Mouse (Mus musculus) limb, embryonic 14.5 days (tissue): ENCODE measurements around the gene Exoc3l4. TPM values are rescaled to one million over a fixed set of nuclear protein-coding genes. Genes with fewer than 3 reads are reported as not detected.

ENCODE experiments used
- ATAC-seq: fragments of 200-750 bp; cut with Nextera tagmentation; 2 replicates; pipeline ENCODE4 v1.8.0; 2017; ENCODE audit warnings: low read depth, moderate number of reproducible peaks, moderate TSS enrichment; ENCODE audit not compliant: low FRiP score
- DNase-seq: peaks from one replicate; pipeline ENCODE4 v3.0.0-alpha.2; 2015; ENCODE audit warnings: low spot score
- H3K27ac ChIP-seq: fragments of 300-500 bp; sonication (generic); replicated peaks from 2 replicates; pipeline ENCODE4 v1.5.1; 2014; ENCODE audit warnings: low read depth, mild to moderate bottlenecking, low read length, moderate library complexity, mixed read lengths
- H3K27me3 ChIP-seq: fragments of 300-500 bp; sonication (generic); 2 replicates; pipeline ENCODE4 v1.6.1; 2014; ENCODE audit warnings: low read length, mixed read lengths; ENCODE audit not compliant: control insufficient read depth, insufficient read depth
- H3K36me3 ChIP-seq: fragments of 300-500 bp; sonication (generic); 2 replicates; pipeline ENCODE4 v1.6.1; 2014; ENCODE audit warnings: mild to moderate bottlenecking, low read length, moderate library complexity, mixed read lengths; ENCODE audit not compliant: control insufficient read depth, insufficient read depth
- H3K4me1 ChIP-seq: fragments of 300-500 bp; sonication (generic); 2 replicates; pipeline ENCODE4 v1.6.1; 2014; ENCODE audit warnings: antibody characterized with exemption, low read length, mixed read lengths; ENCODE audit not compliant: control insufficient read depth, insufficient read depth
- H3K4me2 ChIP-seq: fragments of 300-500 bp; sonication (generic); replicated peaks from 2 replicates; pipeline ENCODE4 v1.6.1; 2014; ENCODE audit warnings: low read depth, mild to moderate bottlenecking, low read length, moderate library complexity; ENCODE audit not compliant: severe bottlenecking
- H3K4me3 ChIP-seq: fragments of 300-500 bp; sonication (generic); replicated peaks from 2 replicates; pipeline ENCODE4 v1.5.1; 2014; ENCODE audit warnings: low read length
- H3K9ac ChIP-seq: fragments of 300-500 bp; sonication (generic); 2 replicates; pipeline ENCODE4 v1.6.1; 2014; ENCODE audit warnings: mild to moderate bottlenecking, low read depth, low read length, moderate library complexity; ENCODE audit not compliant: severe bottlenecking
- H3K9me3 ChIP-seq: fragments of 300-500 bp; sonication (generic); 2 replicates; pipeline ENCODE4 v1.6.1; 2016; ENCODE audit warnings: low read length; ENCODE audit not compliant: control insufficient read depth
- POLR2A ChIP-seq: fragments of 200-500 bp; IDR thresholded peaks from 2 replicates; pipeline ENCODE4 v1.8.0; 2012; ENCODE audit warnings: inconsistent platforms, mild to moderate bottlenecking, moderate library complexity, borderline replicate concordance; ENCODE audit not compliant: insufficient read depth, insufficient read length; ENCODE audit errors: extremely low read depth
- WGBS: fragments of 180-500 bp; shearing (Covaris S2); extraction: QIAGEN DNeasy Blood & Tissue Kit; methylation state at CpG from one replicate; pipeline ENCODE4 v1.1.7; 2014; 5-methylcytosine and 5-hydroxymethylcytosine counted together
- polyA plus RNA-seq, 2 experiments: library from polyadenylated mRNA; depleted of rRNA in 1 of 2; stranded (reverse) in 1 of 2; unstranded in 1 of 2; fragments of >200 nt; fragmentation: Nextera tagmentation in 1 of 2; extraction: Ambion mirVana in 1 of 2; gene quantifications; 2 replicates each; pipeline versions ENCODE4 v1.2.1 to v1.2.3; 2012 to 2014

Gene Exoc3l4
- polyA plus RNA-seq, 2 experiments, result 7.7 to 11.7 TPM

DNA sequence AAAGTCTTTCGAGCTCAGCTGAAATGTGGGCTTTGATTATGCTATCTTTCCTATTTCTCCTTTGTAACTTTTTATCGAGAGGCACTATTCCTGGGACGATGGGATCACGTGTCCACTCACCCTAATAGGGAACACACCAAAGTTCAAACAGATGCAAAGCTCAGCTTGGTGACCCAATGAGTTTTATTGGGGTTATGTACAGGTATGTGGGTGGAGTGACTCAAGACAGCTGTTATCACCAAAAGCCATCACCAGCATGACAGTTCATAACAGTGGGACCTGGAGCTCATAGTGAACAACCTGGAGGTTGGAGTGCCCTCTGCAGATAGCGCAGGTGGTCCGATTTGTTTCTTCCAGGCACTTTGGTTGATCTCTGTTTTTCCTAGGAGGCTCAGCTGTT, 22.0 kb downstream of the Exoc3l4 start:
- Histone ChIP-seq H3K27me3 (peaks cover 42% of the 10 kb centered on the region), H3K4me3 (no peak overlapping the region), H3K9ac (no peak overlapping the region), H3K36me3 (no peaks in the 10 kb centered on the region), H3K4me1 (peaks cover 10% of the 10 kb centered on the region), H3K27ac (no peak overlapping the region), H3K4me2 (no peak overlapping the region), H3K9me3 (no peaks in the 10 kb centered on the region)
- DNase-seq (no peak), ATAC-seq (no peak)
- WGBS, result 83% methylated on average over 6 of the region's 6 CpGs
- no peak for TF ChIP-seq POLR2A

DNA sequence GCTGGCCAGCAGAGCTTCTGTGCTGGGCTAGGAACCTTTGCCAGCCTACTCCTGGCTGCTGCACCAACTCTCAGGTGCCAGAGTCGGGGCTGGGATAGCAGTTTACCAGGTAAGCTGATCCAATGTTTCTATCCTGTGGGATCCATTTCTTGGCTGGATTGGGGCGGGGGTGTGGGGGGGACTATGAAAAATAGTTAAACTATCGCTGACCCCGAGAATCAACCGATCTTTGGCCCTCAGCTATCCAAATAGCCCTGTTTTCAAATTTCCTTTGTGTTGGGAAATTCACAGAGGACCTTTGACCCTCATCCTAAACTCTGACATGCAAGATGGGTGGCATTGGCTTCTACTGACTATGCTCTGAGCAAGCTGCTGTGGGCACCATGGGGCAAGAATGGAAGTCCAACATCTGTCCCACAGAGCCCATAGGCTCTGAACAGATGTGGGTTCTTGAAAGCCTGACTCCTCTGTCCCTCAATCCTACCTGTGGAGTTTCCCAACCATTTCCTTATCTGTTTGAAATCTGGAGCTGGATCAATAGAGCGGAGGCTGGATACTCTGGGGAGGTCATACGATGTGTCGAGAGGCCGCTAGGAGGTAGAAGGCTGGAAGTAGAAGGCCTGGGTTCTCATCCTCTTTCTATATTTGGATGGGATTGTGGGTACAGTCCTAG, 24.0 kb downstream of the Exoc3l4 start:
- no peak for DNase-seq
- TF ChIP-seq POLR2A, result no peak
- H3K36me3 ChIP-seq, result no peaks in the 10 kb centered on the region
- no peak overlapping the region for H3K4me3 ChIP-seq
- H3K27ac ChIP-seq, result no peak overlapping the region
- no peak overlapping the region for H3K9ac ChIP-seq
- 88% methylated on average over 9 of the region's 9 CpGs for WGBS
- peaks cover 16% of the 10 kb centered on the region for H3K4me1 ChIP-seq
- no peaks in the 10 kb centered on the region for H3K9me3 ChIP-seq
- ATAC-seq, result no peak
- no peak overlapping the region for H3K4me2 ChIP-seq
- peaks cover 62% of the 10 kb centered on the region for H3K27me3 ChIP-seq

DNA sequence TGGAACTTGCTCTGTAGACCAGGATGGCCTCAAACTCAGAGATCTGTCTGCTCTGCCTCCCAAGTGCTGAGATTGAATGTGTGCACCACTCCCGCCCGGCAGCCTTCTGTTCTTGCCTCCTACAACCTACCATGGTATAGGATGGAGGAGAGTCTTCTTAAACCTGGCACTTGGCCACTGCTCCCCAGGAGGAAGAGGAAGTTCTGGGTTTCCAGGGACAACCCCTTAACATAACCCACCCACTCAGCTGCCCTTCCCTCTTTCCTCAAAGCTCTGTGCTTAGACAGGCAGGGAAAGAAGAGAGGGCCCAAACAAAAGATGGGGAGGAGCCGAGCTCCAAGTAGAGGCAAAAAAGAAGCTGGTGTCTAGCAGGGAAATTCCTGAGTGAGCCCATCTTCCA, 24.7 kb downstream of the Exoc3l4 start:
- TF ChIP-seq POLR2A, result no peak
- H3K4me3 ChIP-seq, result no peak overlapping the region
- H3K27me3 ChIP-seq, result peaks cover 69% of the 10 kb centered on the region
- H3K4me2 ChIP-seq, result no peak overlapping the region
- DNase-seq (no peak), ATAC-seq (no peak)
- H3K36me3 ChIP-seq, result no peaks in the 10 kb centered on the region
- H3K27ac ChIP-seq, result no peak overlapping the region
- H3K4me1 ChIP-seq, result peaks cover 16% of the 10 kb centered on the region
- WGBS, result 72% methylated on average over 3 of the region's 3 CpGs
- no peak overlapping the region for H3K9ac ChIP-seq
- H3K9me3 ChIP-seq, result no peaks in the 10 kb centered on the region

- Histone ChIP-seq H3K9me3 (no peaks in the 10 kb centered on the region), H3K36me3 (no peaks in the 10 kb centered on the region), H3K9ac (0 out of 2 replicates have a peak within 1 kb of the TSS, but pooled peaks have one; percentile 17), H3K4me3 (peak within 1 kb of the TSS; percentile 39), H3K4me2 (peak within 1 kb of the TSS; percentile 70), H3K4me1 (peaks cover 16% of the 10 kb centered on the region), H3K27me3 (peaks cover 74% of the 10 kb centered on the region), H3K27ac (no peak within 1 kb of the TSS)
- peak; percentile 75 for ATAC-seq
- TF ChIP-seq POLR2A, result no peak
- peak; percentile 66 for DNase-seq
- 2% methylated on average over 46 of the region's 48 CpGs for WGBS
Observed at GRCm38 (mm10) chr12:111442309-111443010, 25.6 kb downstream of the Exoc3l4 start, which contains the start of gene Tnfaip2. Gene Tnfaip2 (plus strand): TSS chr12:111442469.

DNA sequence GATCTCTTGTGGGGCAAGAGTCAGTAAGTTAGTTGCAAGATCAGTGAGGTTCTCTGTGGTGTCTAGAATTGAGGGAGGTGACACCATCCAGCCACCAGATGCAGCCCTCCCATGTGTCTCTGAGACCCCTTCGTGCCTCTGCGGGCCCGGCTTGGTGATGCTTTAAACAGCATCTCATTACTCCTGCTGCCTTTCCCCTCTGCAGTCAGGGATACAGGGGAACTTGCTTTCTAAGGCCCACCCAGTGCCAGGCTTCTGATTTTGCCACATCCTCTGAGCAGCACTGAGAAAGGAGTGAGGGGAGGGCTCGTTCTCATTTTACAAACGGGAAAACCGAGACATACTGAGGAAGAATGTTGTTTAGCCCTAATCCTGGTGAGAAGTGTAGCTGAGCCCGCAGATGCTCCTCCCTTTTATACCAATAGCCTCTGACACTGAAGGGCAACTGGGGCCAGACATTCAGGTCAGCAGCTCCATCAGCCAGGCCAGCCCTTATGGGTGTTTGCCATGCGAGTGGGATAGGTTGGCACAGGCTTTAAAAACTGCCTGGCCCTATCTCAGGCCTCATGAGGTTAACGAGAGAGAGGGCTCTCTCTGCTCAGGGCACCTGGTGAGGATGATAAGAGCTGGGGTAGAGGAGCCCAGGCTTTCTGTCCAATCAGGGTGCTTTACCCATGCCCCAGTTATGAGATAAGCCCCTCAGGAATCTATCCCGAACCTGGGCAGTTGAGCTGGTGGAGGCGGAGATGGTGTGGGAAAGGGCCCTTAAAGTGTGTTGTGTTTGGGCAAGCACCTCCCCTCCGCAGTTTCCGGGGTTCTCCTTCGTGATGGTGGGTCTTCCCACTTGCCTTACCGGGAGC, 26.4 kb downstream of the Exoc3l4 start:
- no peak for TF ChIP-seq POLR2A
- Histone ChIP-seq H3K27ac (no peak overlapping the region), H3K9me3 (no peaks in the 10 kb centered on the region), H3K27me3 (peaks cover 82% of the 10 kb centered on the region), H3K4me3 (peak overlapping the region; percentile 39), H3K36me3 (no peaks in the 10 kb centered on the region), H3K9ac (no peak overlapping the region), H3K4me2 (peak overlapping the region; percentile 70), H3K4me1 (peaks cover 16% of the 10 kb centered on the region)
- DNase-seq, result no peak
- 14% methylated on average over 15 of the region's 15 CpGs for WGBS
- ATAC-seq, result no peak
